Mouse (Mus musculus) heart, embryonic 16.5 days (tissue): ENCODE data around the gene BC049762. TPM values are rescaled to one million over a fixed set of nuclear protein-coding genes. Genes with fewer than 3 reads are reported as not detected.

Source experiments
- ATAC-seq: fragments of 200-750 bp; cut with Nextera tagmentation; replicated peaks from 2 replicates; pipeline ENCODE4 v1.8.0; 2017; ENCODE audit warnings: moderate number of reproducible peaks; ENCODE audit not compliant: insufficient read depth, low FRiP score; ENCODE audit errors: extremely low read depth
- H3K27ac ChIP-seq: fragments of 300-500 bp; sonication (generic); 2 replicates; pipeline ENCODE4 v1.5.1; 2014; ENCODE audit warnings: mild to moderate bottlenecking, low read length, control low read depth, moderate library complexity
- H3K27me3 ChIP-seq: fragments of 300-500 bp; sonication (generic); 2 replicates; pipeline ENCODE4 v1.6.1; 2014; ENCODE audit warnings: low read length, mixed read lengths; ENCODE audit not compliant: control insufficient read depth, insufficient read depth
- H3K36me3 ChIP-seq: fragments of 300-500 bp; sonication (generic); 2 replicates; pipeline ENCODE4 v1.6.1; 2014; ENCODE audit not compliant: control insufficient read depth, insufficient read depth
- H3K4me1 ChIP-seq: fragments of 300-500 bp; sonication (generic); 2 replicates; pipeline ENCODE4 v1.6.1; 2014; ENCODE audit warnings: low read length, mixed read lengths; ENCODE audit not compliant: control insufficient read depth, insufficient read depth
- H3K4me2 ChIP-seq: fragments of 300-500 bp; sonication (generic); 2 replicates; pipeline ENCODE4 v1.6.1; 2014; ENCODE audit warnings: low read depth, mild to moderate bottlenecking, control low read depth, low read length
- H3K4me3 ChIP-seq: fragments of 300-500 bp; sonication (generic); 2 replicates; pipeline ENCODE4 v1.5.1; 2014; ENCODE audit warnings: mild to moderate bottlenecking, control low read depth, low read length
- H3K9ac ChIP-seq: fragments of 300-500 bp; sonication (generic); 2 replicates; pipeline ENCODE4 v1.6.1; 2014; ENCODE audit warnings: low read length, control low read depth
- H3K9me3 ChIP-seq: fragments of 300-500 bp; sonication (generic); replicated peaks from 2 replicates; pipeline ENCODE4 v1.6.1; 2016; ENCODE audit warnings: low read length; ENCODE audit not compliant: control insufficient read depth
- whole genome bisulfite sequencing: fragments of 180-500 bp; shearing (Covaris S2); extraction: QIAGEN DNeasy Blood & Tissue Kit; methylation state at CpG from one replicate; pipeline ENCODE4 v1.1.7; 2014; 5-methylcytosine and 5-hydroxymethylcytosine counted together
- polyA plus RNA-seq: library from polyadenylated mRNA; unstranded; fragments of >200 nt; fragmentation: Nextera tagmentation; extraction: Ambion mirVana; gene quantifications from 2 replicates; pipeline ENCODE4 v1.2.1, GENCODE M21; 2015

Gene BC049762
- polyA plus RNA-seq, 1 experiment from 2014 or later = 0.21 TPM

DNA sequence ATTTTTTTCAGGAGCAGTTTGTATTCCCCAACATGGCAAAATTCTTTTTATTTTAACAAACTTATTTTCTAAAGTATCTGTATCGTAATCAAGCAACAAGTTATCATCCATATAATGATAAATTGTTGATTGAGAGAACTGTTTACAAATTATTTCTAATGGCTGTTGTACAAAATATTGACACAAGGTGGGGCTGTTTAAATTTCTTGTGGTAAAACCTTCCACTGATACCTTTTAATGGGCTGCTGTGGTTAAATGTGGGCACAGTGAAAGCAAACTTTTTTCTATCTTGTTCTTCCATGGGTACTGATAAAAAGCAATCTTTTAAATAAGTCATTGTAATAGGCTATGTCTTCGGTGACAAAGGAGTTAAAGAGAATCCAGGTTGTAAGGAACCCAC lies 19.9 kb downstream of the BC049762 start:
- H3K4me3 ChIP-seq = no peak overlapping the region
- H3K4me1 ChIP-seq = no peaks in the 10 kb centered on the region
- no peak for ATAC-seq
- H3K9me3 ChIP-seq = no peaks in the 10 kb centered on the region
- WGBS = 75% methylated on average over 2 of the region's 2 CpGs
- H3K4me2 ChIP-seq = no peak overlapping the region
- no peaks in the 10 kb centered on the region for H3K27me3 ChIP-seq
- no peaks in the 10 kb centered on the region for H3K36me3 ChIP-seq
- no peak overlapping the region for H3K27ac ChIP-seq
- no peak overlapping the region for H3K9ac ChIP-seq

DNA sequence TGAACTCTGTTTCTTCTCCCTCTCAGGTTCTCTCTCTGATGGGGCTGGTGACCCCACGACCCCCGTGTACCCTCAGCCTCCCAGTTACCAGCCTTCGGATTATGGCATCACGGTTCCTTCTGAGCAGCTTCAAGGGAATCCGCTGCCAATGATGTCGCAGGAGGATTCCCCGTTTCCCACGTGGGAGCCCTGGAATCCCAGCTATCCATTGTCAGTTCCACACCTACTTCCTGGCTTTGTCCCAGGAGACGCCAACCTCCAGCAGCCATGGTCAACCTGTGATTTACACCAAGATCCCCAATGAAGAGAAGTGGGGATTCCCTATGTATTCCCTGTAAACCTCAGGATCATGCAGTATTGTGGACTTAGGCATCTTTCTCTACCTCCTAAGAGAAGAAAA lies 28.2 kb downstream of the BC049762 start:
- no peaks in the 10 kb centered on the region for H3K4me1 ChIP-seq
- H3K36me3 ChIP-seq = no peaks in the 10 kb centered on the region
- no peaks in the 10 kb centered on the region for H3K27me3 ChIP-seq
- no peak for ATAC-seq
- H3K4me3 ChIP-seq = no peak overlapping the region
- 83% methylated on average over 9 of the region's 9 CpGs for WGBS
- no peak overlapping the region for H3K27ac ChIP-seq
- no peak overlapping the region for H3K9ac ChIP-seq
- no peaks in the 10 kb centered on the region for H3K9me3 ChIP-seq
- H3K4me2 ChIP-seq = no peak overlapping the region

DNA sequence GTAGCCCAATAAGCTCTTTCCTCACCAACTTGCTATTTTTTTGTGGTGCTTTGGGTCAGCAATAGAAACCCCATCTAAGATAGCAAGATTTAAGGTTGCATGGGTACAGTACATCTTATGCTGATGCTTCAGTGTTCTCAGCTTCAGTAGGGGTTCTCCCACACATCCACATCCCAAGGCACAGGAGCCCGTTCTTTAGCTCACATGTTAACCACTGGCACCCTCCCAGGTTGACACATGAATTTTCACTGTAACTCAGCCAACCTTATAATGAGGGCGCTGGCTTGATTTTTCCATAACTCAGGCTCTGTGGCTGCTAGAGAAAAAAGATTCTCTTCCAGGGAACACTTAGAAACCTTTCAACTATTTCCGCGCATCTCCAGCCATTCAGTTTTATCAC lies 35.7 kb downstream of the BC049762 start:
- 84% methylated on average over 4 of the region's 4 CpGs for WGBS
- no peak for ATAC-seq
- no peak overlapping the region for H3K9ac ChIP-seq

DNA sequence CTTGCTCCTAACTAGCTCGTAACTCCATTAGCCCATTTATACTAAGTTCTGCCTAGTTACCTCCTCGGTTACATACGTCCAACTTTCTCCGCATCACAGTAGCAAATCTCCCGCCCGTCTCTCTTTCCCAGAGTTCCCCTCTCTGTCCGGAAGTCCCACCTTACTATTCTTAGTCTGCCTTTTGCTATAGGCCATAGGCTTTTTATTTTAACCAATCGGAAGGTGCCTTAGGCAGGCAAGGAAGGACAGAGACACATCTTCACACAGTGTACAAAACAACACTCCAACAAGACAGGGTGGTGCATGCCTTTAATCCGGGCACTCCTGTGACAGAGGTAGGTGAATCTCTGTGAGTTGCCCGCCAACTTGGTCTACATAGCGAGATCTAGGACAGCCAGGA lies 42.5 kb downstream of the BC049762 start, which contains the start of gene Gm12569:
Gene Gm12569, plus strand, starts transcription at position 166 of the 400 bp plus-strand sequence.
- H3K4me3 ChIP-seq = no peak within 1 kb of the TSS
- no peaks in the 10 kb centered on the region for H3K36me3 ChIP-seq
- no peak within 1 kb of the TSS for H3K4me2 ChIP-seq
- no peaks in the 10 kb centered on the region for H3K9me3 ChIP-seq
- WGBS = 87% methylated on average over 11 of the region's 11 CpGs
- H3K27me3 ChIP-seq = no peaks in the 10 kb centered on the region
- H3K9ac ChIP-seq = no peak within 1 kb of the TSS
- H3K4me1 ChIP-seq = no peaks in the 10 kb centered on the region
- no peak for ATAC-seq
- no peak within 1 kb of the TSS for H3K27ac ChIP-seq

More for the DNA sequence above, 35.7 kb downstream of the BC049762 start:
- Histone ChIP-seq H3K4me3 (no peak overlapping the region), H3K4me2 (no peak overlapping the region), H3K36me3 (no peaks in the 10 kb centered on the region), H3K9me3 (no peaks in the 10 kb centered on the region), H3K27ac (no peak overlapping the region), H3K27me3 (no peaks in the 10 kb centered on the region), H3K4me1 (no peaks in the 10 kb centered on the region)

DNA sequence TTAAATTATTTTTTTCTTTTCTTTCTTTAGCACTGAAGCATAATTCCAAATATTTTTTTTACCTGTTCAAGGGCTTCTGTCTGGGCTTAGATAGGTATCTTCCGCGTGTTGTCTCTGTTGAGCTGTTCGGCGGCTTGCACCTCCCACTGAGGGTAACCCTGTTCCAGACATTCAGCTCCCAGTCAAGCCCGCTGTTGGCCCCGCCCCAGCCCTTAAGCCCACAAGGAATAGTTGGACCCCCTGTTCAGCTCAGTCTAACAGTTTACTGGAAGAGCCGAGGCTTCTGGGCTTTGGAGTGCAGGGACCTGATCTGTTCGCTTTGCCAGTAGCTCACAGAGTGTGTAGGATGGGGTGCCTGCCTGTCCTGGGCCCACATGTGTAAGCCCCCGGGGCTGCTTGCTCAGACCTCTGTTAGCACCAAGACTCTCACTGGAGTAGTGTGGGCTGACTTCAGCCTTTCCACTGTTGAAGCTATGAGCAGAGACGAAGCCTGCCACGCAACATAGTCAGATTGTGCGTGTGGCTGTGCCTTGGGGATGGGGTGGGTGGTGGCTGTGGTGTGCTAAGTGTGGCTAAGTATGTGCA lies 43.4 kb downstream of the BC049762 start:
- H3K27me3 ChIP-seq = no peaks in the 10 kb centered on the region
- no peak overlapping the region for H3K4me2 ChIP-seq
- no peaks in the 10 kb centered on the region for H3K36me3 ChIP-seq
- H3K9ac ChIP-seq = no peak overlapping the region
- WGBS = 78% methylated on average over 12 of the region's 12 CpGs
- no peak for ATAC-seq
- H3K4me3 ChIP-seq = no peak overlapping the region
- no peaks in the 10 kb centered on the region for H3K9me3 ChIP-seq
- H3K27ac ChIP-seq = no peak overlapping the region
- H3K4me1 ChIP-seq = no peaks in the 10 kb centered on the region

DNA sequence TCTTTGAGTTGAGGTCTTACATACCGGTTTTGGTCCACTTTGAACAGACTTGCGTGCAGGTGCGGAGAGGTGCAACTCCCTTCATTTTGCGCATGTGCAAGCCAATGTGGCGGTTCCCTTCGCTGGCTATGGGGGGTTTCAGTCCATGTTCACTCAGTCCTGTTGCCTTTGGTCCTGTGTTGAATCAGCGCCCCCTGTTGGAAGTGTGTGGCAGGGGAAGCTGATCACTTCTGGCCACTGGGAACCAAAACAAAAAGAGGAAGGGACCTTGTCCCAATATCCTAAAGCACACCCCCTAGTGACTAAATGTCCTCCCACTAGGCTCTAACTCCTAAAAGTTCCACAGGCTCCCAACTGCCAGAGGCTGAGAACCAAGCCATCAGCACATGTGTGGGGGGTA lies 48.8 kb downstream of the BC049762 start:
- no peak overlapping the region for H3K27ac ChIP-seq
- no peaks in the 10 kb centered on the region for H3K36me3 ChIP-seq
- H3K4me2 ChIP-seq = no peak overlapping the region
- WGBS = 88% methylated on average over 7 of the region's 7 CpGs
- no peaks in the 10 kb centered on the region for H3K27me3 ChIP-seq
- H3K9me3 ChIP-seq = no peaks in the 10 kb centered on the region
- H3K4me1 ChIP-seq = no peaks in the 10 kb centered on the region
- H3K4me3 ChIP-seq = no peak overlapping the region
- no peak for ATAC-seq
- H3K9ac ChIP-seq = no peak overlapping the region

DNA sequence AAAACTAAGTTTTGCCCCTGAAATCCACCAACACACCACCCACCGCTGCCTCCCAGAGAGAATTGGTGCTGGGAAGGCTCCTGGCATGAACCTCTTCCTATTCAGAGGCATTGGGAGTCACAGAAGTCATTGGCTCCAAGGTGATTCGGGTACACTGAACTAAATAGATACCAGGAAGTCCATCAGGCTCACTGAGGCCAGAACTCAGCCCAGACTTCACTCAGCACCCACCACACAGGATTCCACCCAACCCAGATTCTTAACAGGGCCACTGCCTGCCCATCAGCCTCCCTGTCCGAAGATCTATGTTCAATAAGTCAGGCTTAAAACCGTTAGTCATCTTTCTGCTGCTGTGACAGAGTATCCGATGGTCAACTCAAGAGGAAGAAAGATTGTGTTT lies 51.4 kb downstream of the BC049762 start:
- H3K9me3 ChIP-seq = no peaks in the 10 kb centered on the region
- H3K27ac ChIP-seq = no peak overlapping the region
- 82% methylated on average over 5 of the region's 5 CpGs for WGBS
- no peaks in the 10 kb centered on the region for H3K27me3 ChIP-seq
- H3K4me2 ChIP-seq = no peak overlapping the region
- no peak for ATAC-seq
- no peaks in the 10 kb centered on the region for H3K36me3 ChIP-seq
- no peaks in the 10 kb centered on the region for H3K4me1 ChIP-seq
- H3K4me3 ChIP-seq = no peak overlapping the region
- no peak overlapping the region for H3K9ac ChIP-seq

DNA sequence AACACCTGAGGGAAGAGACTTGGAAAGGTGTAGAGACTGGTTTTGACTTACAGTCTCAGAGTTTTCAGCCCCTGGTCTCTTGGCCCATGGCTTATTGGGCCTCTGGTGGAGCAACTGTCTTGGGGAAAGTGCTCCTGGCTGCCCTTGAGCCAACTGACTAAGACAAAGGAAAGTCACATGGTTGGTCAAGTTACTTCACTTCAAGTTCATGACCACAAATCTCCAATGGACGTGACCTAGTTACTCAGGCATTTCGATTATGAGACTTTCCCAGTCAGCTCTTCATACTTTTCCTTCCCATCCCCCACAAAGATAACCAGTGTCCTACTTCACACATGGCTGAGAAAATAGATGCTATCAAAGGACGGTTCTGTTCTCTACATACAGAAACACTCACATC lies 55.1 kb downstream of the BC049762 start:
- no peaks in the 10 kb centered on the region for H3K27me3 ChIP-seq
- H3K4me1 ChIP-seq = no peaks in the 10 kb centered on the region
- H3K4me3 ChIP-seq = no peak overlapping the region
- no peak overlapping the region for H3K4me2 ChIP-seq
- no peak overlapping the region for H3K27ac ChIP-seq
- WGBS = 58% methylated on average over 3 of the region's 3 CpGs
- no peaks in the 10 kb centered on the region for H3K36me3 ChIP-seq
- no peak for ATAC-seq
- no peak overlapping the region for H3K9ac ChIP-seq
- H3K9me3 ChIP-seq = no peaks in the 10 kb centered on the region
